Mouse (Mus musculus) inflammation-experienced regulatory T-cells, adult 6 months (primary cell): ENCODE measurements at regions not wholly inside any gene's neighbourhood (a gene's known extent, or its start where the extent isn't known, plus 50 kb on each side); places are given as distances from the start of the nearest gene placed in this dataset.

ENCODE experiments used
- ATAC-seq: one replicate; pipeline ENCODE4 v1.8.0; 2017

DNA sequence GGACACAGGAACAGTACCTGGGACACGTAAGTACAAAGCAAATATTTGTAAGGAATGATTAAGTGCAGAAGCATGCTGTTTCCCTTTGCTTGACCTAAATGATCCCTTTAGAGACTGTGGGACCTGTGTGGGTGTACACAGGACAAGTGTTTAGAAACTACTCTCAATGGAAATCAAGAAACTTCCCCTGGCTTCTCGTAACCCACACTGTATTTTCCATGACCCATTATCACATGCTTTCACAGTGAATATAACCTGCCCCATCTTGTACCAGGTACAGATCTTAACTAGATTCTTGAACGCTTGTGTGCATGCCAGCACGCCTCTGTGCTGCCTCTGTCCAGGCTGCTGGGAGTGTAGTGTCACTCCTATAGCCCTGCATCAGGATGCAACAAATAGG, 177.8 kb upstream of the Ahr start:
- ATAC-seq = peak; percentile 65

DNA sequence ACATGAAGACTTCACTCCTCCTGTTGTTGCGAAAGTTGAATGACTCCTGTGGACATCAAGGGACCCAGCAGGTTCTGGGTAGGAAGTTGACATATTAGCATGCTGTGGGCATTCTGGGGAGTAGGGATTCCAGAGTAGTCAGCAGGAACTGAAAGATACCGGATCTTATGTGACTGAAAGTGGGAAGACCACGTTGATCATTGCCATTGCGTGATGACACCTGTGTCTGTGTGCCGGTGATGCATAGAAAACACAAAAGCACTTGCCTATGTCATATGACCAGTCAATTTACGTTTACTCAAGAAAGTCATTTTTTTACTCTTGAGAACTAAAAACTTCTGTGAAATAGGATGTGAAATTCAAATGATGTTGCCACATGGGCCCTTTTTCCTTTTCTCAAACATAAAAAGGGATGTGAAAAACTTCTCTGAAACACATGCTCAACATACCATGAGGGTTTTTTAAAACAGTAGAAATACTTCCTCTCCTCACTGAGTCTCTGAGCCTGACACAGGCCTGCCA, 176.8 kb upstream of the Ahr start:
- no peak for ATAC-seq

DNA sequence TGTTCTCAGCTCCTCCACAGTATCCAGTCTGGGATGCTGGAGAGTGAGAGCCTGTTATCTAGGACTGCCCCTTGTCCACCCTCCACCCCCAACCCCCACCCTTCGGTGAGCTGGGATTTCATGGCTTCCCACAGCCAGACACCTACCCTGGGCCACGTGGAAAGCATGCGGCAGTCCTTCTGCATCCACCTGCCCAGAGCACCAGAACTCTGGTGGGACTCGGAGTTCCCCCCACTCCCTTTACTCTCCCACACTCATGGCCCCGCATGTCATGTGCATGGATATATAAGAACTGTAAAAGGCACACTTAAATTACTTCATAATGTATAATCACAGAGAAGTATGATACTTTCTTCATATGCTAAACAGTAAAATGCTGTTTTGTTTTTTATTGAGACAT, 175.5 kb upstream of the Ahr start:
- no peak for ATAC-seq

DNA sequence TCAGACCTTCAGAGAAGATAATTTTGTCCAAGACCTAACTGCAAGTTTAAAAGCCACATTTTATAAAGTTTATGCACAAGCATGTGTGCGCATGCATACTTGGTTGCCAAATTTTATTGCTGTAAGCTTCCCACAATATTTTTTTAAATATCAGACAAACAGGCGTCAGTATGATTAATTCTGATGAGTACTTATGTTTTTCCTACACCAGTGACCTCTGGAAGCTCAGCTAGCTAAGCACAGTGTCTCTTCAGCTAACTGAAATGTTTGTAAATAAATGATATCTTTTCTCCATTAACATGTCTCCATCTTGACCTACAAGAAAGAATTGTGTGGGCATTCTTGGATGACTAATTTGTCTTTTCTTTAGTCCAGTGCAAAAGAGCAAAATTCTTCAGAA, 168.6 kb upstream of the Ahr start:
- no peak for ATAC-seq

DNA sequence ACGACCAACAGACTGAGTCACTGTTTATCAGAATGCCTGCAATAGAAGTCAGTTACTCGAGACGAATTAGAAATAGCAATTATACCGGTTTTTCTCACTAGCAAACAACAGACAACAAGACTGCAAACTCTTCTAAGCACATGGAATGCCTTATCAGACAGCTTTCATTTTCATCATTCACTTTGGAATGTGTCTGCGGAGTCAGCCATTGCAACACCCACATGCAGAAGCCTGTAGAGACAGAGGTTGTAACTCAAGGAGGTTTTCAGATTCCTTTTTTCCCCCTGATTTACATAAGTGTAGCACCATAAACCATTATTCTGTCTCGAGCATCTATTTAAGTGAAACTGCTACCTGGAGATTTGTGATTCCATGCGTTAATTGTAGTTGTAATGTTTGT, 167.8 kb upstream of the Ahr start:
- no peak for ATAC-seq

DNA sequence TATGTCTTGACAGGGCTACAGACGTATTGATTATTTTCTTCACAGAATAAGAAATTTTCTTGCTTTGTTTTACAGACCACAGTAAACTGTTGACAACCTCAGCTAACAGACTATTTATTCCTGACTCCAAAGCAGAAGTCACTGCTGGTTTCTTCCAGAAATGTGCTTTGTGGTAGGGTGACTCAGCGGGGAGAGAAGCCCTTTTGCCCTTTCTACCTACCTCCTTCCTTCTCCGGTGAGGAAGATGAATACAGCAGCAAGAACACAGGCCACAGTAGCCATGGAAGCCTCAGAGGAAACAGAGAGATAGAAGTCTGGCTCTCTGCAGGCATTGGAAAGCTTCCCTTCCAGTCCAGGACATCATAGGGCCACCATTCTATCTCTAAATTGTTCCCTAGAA, 159.4 kb upstream of the Ahr start:
- ATAC-seq = no peak

DNA sequence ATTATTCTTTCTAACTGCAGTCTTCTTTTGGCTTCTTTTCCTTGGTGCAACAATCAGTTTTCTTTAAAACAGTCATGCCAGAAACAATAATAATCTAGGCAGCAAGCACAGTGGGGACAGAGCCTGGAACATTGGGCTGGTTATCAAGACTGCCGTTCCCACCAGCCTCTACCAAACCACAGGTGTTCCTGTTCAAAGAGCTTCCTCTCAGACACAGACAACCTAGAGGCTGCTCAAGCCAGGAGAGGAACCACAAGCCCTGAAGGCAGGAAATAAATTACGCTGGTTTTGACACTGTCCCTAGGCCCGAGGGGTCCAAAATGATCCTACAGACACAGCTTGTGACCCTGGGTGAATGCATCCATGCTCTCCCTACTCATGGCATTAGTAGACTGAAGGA, 156.1 kb upstream of the Ahr start:
- peak; percentile 68 for ATAC-seq

DNA sequence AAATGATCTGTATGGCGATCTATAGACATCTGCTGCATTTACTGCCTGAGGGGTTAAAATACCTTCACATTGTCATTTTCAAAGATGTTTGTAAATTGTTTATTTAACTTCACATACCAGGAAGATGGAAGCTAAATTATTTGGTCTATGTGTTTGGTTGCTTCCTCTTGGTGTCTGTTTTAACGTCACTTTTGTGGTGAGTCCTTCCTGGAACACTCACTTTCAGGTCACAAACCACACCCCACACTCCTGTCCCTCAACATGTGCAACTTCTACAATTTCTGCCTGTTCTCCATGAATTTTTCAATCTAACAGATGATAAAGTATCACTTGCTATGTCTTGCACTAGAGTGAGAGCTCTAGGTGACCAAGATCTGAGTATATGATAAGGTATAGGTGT, 151.4 kb upstream of the Ahr start:
- no peak for ATAC-seq

DNA sequence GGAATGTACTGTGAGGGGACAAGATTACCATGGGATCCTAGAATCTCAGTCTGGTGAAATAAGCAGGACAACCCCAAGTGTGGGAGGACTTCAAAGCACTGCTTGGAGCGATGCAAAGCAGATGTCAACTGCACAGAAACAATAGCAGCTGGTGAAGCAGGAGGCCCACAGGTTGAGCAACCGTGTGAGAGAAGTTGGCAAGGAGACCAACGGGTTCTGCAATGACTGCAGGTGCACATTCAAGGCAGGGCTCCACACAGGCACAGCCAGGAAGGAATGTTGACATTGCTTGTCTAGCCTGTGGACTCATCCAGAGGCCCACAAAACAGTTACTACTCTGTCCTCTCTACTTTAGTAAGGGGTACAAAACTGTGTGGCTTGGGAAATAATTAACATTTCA, 150.4 kb upstream of the Ahr start:
- ATAC-seq = no peak

DNA sequence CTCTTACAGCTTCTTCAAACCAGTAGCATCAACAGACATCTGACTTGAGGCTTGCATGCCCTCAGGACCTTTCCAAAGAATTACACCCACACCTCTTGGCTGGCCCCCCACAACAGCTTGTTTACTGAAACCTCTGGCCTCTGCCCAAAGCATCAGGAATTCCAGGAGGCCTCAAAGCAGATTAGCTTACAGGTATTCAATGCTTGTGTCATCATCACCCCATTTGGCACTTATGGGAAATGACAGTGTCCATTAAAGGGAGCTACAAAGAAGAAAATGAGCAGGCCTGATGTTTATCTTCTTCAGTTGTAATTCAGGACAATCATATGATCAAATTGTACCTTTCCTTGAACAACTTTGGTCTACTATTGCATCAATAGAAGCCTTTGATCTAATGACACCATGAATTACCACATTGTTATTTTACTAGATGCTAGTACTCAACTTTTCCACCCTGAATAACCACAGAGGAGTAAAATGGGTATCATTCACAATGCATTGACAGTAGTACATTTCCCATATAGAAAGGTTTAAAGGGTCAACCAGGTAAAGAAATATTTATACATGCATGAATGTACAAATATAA, 147.1 kb upstream of the Ahr start:
- ATAC-seq = peak; percentile 69

DNA sequence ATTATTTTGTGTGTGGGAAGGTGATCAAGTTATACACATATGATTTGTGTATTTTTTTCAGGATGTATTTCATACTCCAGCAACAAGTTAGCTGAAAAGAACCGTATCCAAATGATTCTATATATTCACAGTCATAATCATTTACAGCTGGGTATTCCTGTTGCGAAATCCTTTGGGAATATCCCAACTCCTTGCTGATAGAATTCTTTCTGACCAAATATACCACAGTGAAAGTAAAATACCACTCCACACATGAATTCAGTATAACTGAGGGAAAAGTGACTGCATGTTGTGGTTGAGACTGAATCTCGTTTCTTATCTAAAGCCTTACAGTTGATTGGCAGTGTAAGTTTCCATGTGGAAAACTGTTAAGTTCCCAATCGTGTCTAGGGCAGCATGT, 145.1 kb upstream of the Ahr start:
- no peak for ATAC-seq

DNA sequence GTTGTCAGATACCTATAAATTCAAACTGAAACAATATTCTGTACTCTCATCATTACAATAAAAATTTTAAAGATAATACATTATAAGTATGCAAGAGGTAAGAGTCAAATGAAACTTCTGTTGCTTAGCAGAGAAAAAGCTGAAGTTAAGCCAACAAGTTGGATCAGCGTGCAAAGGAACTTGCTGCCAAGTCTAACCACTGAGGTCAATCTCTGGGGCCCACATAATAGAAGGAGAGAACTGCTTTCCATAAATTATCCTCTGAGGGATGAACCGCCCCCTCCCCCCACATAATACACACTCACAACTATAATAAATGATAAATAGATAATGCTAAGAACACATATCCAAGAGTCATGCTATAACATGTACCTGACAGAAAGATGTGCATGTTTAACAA, 144.2 kb upstream of the Ahr start:
- ATAC-seq = no peak

DNA sequence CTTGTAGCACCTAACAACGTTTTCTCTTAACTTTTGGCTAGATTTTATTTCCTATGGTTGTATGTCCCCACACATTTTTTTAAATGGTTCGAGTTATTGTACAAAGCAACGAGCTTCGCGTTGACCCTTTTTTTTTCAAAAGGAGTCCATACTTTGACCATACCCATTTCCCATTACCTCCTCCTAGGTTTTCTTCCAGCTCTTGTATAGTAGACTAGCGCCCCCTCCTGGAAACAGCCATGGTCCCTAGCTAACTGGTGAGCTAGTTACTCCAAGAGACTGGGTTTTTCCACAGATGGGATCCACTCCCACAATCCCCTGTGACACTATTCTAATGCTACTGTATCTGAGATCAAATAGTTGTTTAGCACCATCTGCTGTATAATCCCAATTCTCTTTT, 139.6 kb upstream of the Ahr start:
- ATAC-seq = peak; percentile 52

DNA sequence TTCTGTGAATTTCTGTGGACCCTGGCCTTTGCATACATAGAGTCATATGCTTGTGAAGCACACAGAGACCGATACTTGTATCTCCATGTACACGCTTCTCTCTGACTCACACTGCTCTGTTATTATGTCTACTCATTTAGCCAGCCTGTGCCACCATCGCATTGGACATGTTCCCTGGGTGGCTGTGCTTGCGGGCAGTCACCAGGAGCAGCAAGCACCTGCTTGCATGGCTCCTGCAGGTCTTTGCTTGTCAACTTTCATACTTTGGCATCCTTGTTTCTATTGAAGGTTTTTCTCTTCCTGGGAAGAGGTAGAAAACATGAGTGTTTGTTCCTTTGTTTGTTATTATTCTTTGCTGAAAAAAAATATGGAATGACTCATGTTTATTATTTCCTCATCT, 136.1 kb upstream of the Ahr start:
- no peak for ATAC-seq

DNA sequence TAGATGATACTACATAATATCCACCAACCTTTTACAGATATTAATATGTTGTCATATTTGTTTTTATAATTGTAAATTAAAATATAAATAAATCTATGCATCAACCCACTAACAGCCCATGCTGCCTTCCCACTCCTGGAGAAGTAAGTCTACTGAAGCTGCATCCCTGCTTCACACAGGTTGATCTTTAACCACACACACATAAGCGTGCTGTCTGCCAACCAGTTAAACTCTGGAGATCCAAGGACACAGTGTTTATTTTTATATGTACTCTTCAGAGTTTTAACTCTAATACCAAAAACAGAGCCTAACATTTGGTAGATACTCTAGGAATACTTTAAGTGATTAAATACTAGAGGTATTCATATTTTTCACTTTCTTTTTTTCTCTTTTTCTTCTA, 133.9 kb upstream of the Ahr start:
- ATAC-seq = no peak

DNA sequence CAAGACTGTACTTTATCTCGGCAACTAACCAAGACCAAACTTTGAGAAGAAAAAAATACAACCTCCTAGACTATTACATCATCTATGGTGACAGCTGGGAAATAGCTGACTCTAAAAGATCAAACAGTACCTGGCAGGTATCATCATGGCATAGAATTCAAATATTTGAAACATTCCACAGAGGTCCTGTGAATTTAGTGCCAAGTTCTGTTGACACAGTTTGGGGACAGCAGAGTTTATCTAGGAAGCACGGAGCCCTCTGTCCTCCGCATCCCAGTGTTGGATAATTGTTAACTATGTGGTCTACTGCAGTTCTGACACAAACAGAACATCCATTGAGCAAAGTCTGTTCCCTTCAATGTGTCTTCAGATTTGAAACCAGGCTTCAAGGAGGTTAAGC, 132.9 kb upstream of the Ahr start:
- no peak for ATAC-seq

DNA sequence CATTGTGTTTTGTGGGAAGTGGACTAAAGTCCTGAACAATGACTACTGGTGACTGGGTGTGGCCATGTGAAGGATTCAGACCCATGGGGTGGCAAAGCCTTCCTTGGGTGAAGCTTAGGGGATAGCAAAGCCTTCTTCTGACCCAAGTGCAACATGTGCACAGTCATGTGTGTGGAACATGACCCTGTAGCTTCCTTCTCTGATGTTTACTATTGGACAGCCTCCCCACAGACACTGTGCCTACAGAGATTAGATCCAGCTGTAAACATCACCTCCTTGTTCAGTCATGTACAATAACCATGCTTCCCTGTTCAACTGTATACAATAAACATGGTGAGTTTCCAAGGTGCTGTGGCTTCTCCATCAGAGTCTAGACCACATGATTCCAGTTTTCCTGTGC, 132.4 kb upstream of the Ahr start:
- no peak for ATAC-seq

DNA sequence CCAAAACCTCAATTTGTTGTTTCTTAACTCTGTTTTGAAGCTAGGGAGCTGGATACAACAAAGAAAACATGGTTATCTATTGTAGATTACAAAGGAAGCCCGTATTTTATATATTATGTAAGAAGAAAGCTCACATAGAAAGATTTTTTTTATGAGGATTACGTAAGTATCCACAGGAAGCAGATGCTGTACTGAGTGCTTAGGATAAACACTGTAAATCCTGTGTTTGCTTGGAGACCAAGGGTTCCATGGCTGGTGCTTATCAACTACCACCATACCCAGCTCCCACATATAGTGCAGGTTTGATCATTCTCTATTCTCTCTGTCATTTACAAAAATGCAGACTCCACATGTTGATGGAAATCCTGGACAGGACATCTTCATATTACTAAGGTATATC, 131.2 kb upstream of the Ahr start:
- ATAC-seq = no peak

DNA sequence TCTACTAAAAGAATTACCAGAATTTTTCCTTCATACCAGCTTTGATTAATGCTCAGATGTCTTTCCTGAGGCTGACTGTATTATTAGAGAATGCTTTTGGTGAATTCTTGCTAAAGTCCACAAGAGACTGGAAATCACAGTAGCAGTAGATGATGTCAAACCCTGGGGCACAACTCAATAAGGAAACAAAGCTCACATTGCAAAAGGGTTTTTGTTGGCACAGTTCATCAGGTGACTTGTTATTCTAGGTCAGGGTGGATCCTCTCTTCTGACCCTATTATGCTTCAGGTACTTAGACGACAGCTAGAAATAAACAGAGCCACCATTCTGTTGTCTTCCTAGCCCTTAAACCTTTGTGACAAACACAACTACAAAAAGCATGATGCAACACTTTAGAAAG, 128.2 kb upstream of the Ahr start:
- no peak for ATAC-seq

DNA sequence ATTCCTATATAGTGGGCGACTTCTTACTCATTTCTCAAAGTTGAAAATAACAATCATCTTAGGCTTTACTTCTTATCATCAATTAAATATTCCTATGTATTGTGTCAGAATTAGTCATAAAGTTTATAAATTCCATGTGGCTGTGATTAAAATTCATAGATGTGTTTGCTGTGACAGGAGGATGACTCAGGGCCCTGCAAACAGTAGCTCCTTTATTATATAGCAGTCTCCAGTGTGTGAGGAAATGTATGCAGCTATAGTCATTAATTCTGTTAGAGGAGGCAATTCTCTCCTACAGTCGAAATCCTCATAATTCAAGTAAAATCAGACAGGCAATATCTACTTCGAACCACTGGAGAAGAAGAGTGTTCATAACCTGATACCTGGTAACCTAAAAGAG, 121.7 kb upstream of the Ahr start:
- ATAC-seq = no peak

DNA sequence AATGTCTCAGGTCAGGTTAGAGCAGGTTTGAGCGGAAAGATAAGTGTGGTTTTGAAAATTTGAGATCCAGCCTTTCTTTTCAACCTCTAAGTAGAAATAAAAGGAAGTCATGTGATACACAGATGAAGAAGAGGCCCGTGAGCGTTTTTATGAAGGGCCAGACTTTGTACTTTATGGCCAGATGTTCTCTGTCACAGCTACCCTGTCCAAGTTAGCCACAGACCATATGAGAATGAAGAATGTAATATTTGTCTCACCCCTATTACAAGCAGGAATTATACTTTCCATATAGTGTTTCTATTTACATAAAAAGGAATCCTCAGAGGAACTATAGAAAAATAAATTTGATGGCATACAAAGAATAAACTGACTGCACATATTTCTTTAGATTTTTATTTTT, 114.9 kb upstream of the Ahr start:
- no peak for ATAC-seq

DNA sequence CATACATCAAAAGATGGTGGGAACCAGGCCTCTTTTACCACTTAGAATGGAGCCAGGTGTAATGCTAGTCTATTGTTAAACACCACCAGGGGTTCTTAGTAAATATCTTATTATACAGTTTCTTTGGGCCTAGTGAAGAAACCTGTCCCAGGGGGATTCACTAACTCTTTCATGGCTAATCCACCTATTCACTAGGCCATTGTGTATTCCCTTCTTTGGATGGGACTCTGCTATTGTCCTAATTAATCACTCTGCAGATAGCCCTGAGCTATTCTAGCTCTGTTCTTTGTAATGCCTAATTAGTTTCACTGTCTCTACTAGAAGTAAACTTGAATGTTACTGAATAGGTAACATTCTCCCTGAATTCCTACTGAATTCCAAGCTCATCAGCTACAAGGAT, 107.6 kb upstream of the Ahr start:
- no peak for ATAC-seq

DNA sequence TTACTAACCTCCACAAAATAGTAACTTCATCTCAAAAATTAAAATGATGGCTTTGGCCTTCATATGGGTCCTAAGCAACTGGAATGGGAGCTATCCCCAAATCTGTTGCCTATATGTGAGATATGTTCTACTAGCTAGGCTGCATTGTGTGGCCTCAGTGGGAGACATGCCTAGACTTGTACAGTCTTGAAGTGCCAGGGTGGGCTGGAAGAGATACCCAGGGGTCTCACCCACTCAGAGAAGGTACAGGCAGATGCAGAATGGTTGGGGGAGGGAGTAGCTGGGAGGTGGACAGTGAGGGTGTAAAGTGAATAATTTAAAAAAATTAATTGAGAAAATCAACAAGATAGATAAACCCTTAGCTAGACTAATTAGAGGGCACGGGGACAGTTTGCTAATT, 106.9 kb upstream of the Ahr start:
- ATAC-seq = no peak

DNA sequence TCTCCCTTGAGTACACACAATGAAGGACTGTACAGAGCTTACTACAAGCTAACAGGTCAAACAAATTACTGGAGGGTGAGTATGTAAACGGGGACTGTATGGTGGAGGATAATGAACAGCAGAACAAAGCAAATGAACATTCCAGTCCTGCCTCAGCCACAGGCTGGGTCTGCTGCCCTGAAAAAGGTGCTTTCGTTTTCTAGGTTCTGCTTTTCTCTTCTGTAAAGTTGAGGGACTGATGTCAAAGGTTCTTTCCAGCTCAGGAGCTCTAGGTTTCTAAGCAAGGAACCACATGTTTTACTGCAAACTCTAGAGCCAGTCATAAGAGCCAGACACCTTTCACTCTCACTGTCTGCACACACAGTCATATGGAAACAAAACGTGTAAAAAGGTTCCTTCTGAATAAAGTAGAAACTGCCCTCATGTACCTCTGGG, 106.1 kb upstream of the Ahr start:
- ATAC-seq = peak; percentile 81

DNA sequence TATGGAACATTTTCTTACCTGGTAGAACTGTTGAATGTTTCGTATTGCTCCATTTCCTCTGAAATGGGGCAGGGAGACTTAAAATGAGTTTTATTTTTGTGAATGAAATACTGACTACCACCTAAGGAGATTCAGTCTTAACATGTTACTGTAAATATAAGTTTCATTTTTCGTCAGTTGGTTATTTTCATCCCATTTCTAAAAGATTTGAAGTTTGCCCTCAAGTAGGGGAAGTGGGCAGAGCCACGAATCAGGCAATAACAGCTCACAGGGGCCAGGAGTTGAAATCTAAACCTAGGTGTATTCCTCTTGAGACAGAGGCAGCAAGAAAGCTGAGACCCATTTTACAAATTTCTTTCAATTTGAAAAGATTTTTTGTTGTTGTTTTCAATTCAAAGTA, 88.6 kb upstream of the Ahr start:
- no peak for ATAC-seq

DNA sequence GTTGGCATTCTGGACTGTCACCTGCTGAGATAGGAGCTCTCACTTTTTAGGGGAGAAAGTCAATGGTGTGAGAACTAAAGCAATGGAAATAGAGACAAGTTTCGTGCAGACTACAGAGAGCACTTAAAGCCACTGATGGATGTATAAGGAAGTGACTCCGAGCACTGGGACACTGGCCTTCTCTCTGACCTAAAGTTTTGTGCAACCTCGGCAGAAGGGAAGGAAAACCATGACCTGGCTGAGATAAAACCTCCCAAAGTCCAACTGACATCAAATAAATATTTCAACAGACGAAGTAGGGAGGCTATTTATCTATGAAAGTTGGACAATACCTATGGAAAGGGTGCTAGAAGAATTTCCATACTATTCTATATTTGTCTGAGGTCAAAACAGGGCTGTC, 80.0 kb upstream of the Ahr start:
- ATAC-seq = no peak
